Mouse (Mus musculus): Measurements from ENCODE around the gene Crygn. TPM values are rescaled to one million over a fixed set of nuclear protein-coding genes. Genes with fewer than 3 reads are reported as not detected.

Crygn gene
- polyA plus RNA-seq, 2 experiments from 2014 or later: 1.8 TPM; not detected in 1

DNA sequence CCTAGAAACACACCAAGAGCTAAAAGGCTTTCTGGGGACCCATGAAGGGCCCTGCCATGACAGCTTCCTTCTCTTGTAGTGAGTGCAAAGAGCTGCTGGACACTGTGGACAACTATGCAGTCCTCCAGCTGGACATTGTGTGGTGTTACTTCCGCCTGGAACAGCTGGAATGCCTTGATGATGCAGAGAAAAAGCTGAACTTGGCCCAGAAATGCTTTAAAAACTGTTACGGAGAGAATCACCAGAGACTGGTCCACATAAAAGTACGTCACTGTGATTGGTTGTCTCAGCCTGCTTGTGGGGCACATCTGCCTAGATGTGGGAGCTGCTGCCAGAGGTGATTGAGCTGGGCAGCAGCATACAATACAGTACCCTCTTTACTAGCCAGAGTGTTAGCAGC is 56.5 kb downstream of the Crygn start:
- no peak for ATAC-seq

Other genes with a start within 250 kb of the Crygn start
- not detected for gene Gbx1, start 230.8 kb downstream of the Crygn start, polyA plus RNA-seq (2017; shearing (Covaris generic))
- not detected for gene Asb10, start 217.0 kb downstream of the Crygn start, polyA plus RNA-seq (2017; shearing (Covaris generic))
- gene 4931409K22Rik, start 201.2 kb downstream of the Crygn start, polyA plus RNA-seq (2017; shearing (Covaris generic)): not detected
- gene Abcf2, start 180.5 kb downstream of the Crygn start, polyA plus RNA-seq (2017; shearing (Covaris generic)): 10 to 100 TPM; 62.1 to 87.7 TPM
- gene Chpf2, start 171.3 kb downstream of the Crygn start, polyA plus RNA-seq (2017; shearing (Covaris generic)): 10 to 100 TPM in 1 of 2 experiments, 1 to 10 TPM in 1; 9.3 to 15.6 TPM
- gene Smarcd3, start 133.6 kb downstream of the Crygn start, polyA plus RNA-seq (2017; shearing (Covaris generic)): under 1 TPM; 0.48 to 0.61 TPM
- 100 to 1,000 TPM in 1 of 2 experiments, 10 to 100 TPM in 1; 83.4 to 107 TPM for gene Nub1, start 72.5 kb downstream of the Crygn start, polyA plus RNA-seq (2017; shearing (Covaris generic))
- gene Wdr86, start 27.3 kb downstream of the Crygn start, polyA plus RNA-seq (2017; shearing (Covaris generic)): under 1 TPM; 0.39 to 0.91 TPM
- gene Rheb, start 84.6 kb upstream of the Crygn start, polyA plus RNA-seq (2017; shearing (Covaris generic)): 10 to 100 TPM; 72.8 to 96.1 TPM

Data from CD4-positive, CD25-positive, alpha-beta regulatory T cell, adult 4 months (primary cell).